Mouse (Mus musculus): ENCODE results near the gene Ifngr1. TPM values are rescaled to one million over a fixed set of nuclear protein-coding genes. Genes with fewer than 3 reads are reported as not detected.
A peak's percentile ranks its signal among the peaks of the same experiment; 100 is the strongest.

Ifngr1 gene
- polyA plus RNA-seq (2015; fragmentation: Nextera tagmentation; extraction: Ambion mirVana), result 540 and 641 TPM in 2 replicates

DNA sequence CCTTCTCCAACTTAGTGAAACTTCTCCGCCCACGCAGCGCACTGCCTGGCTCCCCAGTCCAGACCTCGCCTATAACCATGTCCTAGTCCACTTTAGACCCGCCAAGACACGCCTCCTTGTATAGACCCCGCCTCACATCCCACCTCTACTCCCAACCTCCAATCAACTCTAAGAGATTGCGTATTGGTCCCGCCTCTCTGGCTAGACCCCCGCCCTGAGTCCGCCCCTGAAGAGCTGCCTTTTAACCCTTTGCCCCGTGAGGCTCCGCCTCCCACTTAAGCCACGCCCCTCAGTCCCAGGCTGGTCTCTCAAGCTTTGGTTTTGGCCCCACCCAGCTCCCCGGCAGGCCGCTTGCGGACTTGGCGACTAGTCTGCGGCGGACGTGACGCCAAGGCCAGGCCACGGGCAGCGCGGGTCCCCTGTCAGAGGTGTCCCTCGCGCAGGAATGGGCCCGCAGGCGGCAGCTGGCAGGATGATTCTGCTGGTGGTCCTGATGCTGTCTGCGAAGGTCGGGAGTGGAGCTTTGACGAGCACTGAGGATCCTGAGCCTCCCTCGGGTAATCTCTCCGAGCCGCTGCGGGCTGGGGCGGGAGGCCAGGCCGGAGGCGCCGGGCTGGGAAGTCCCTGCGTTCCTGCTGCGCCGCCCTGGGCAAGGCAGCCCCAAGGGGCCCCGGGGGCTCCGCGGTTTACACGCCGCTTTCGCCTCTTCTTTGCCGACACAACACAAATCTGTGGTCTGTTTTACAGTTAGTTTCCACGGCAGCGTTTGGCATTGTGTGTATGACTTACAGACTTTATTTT, at the start of gene Ifngr1:
Ifngr1 (plus strand) TSS at position 309 of the 801 bp plus-strand sequence.
- peak; percentile 99 for DNase-seq (ENCODE audit: low spot score)

DNA sequence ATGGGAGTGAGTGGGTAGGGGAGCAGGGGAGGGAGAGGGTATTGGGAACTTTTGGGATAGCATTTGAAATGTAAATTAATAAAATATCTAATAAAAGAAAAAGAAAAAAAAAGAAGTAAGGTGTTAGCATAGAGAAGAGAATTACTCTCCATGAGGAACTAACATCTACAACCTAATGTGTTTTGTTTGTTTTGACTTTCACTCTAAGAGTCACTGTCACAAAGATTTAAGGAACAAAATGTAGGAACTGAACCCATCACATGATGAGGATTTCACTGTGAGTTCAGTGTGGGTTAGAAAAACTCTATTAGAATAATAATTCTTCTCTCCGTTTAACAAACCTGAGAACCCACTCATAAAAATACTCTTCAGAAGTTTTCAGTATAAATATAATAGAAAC, 44.9 kb upstream of the Ifngr1 start:
- DNase-seq (ENCODE audit: low spot score), result no peak

DNA sequence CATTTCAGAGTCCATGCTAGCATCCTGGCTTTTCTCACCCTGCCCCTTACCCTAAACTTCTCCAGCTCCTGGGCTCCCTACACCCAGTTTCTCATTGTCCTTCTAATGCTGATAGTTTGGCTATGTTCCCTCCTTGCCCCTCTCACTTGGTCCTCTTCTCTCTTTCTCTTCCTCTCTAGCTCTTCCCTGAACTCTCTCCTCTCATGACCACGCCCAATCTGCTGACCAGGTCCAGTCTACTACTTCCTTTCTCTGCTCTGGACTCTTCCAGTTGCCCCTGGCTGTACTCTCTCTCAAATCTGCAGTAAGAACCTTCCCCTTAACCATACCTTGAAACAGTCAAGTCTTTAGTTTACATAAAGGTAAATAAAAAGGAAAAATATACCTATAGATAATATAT, 43.7 kb upstream of the Ifngr1 start:
- DNase-seq (ENCODE audit: low spot score), result no peak

DNA sequence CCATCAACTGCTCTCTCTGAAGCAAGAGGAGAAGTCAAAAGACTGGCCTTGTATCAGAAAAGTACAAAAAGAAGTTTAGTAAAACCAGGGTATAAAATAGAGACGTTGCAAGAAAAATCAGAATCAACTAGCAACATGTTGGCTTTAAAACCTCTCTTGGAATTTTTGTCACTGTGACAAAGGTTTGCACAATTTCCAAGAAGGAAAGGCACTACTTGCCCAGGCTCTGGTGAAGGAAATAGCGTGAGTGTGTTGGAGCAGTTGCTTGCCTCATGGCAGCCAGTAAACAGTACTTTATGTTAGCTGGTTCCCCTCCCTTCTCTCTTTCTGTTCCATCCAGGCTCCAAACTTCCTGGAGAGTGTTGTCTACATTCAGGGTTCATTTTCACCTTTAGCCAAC, 43.3 kb upstream of the Ifngr1 start:
- DNase-seq (ENCODE audit: low spot score), result no peak

DNA sequence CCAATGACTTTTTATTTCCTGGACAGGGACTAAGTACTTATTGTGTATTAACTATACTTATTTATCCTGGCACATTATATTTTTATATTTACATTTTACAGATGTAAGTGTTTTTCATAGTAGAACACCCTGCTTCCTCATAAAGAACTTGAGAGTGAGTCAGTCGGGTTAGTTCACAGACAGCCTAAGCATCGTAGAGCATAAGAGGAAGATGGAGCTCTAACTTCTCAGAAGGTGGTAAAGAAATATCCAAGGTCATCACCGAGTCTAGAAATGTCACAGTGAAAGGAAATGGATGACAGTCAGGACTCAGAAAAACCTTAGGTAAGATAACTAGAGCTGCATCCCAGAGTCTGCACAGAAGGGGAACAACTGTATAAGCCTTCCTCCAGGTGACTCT, 40.2 kb upstream of the Ifngr1 start:
- no peak for DNase-seq (ENCODE audit: low spot score)

DNA sequence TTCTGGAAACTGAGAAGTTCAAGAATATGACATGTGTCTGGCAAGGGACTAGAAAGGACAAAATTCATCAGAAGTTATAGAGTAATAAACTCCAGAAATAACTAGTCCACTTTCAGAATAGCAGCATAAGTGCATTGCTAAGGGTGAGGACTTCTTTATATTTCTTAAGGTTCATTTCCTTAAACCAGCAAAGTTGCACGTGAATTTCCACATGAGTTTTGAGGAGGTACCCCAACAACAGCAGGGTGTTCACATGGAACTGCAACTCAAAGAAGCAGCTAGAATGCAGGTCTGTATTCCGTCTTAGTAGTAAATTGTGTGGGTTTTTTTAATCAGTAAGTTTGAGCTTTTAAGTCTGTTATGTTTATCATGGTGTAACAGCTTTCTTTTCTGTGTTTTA, 37.9 kb upstream of the Ifngr1 start:
- no peak for DNase-seq (ENCODE audit: low spot score)

DNA sequence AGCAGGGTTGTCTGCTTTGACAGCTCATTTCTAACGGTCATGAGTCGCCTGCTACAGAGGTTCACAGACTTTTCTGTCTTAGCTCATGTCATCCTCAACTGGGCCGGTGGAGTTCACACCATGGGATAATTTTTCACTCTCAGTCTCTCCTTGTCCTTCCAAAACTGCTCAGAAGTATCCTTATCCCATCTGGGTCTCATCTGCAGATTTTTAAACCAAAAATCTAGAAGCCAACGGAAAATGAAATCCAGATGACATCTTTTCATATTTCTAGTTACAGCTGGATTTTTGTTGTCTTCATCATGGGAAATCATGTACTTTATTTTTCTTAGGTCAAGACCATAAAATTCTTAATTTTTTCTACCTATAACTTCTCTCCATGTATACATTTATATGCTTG, 34.1 kb upstream of the Ifngr1 start:
- no peak for DNase-seq (ENCODE audit: low spot score)

DNA sequence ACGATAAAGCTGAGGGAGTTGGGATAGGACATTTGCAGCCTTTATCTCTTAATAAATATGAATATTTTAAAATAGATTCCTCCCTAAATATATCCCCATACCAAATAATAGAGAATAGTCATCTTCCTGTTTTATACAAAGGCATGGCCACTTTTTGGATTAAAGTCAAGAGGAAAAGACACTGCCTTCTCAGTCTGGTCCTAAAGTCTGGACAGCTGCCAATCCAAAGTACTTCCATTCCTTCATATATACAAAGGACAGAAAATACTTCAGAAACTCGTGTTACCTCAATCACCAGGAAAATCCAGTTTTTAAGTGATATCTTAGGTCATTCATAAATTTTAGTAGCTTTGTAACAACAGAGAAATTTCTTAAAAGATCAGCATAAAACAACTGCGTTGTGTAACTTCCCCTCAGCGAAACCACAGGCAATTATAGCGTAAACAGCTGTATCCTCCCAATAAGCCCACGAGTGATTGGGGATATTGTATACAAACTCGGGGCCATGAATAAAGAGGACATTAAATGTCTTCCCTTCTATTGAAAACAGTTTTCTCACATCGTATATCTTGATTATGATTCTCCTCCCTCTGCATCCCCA, 32.1 kb upstream of the Ifngr1 start:
- DNase-seq (ENCODE audit: low spot score), result no peak

DNA sequence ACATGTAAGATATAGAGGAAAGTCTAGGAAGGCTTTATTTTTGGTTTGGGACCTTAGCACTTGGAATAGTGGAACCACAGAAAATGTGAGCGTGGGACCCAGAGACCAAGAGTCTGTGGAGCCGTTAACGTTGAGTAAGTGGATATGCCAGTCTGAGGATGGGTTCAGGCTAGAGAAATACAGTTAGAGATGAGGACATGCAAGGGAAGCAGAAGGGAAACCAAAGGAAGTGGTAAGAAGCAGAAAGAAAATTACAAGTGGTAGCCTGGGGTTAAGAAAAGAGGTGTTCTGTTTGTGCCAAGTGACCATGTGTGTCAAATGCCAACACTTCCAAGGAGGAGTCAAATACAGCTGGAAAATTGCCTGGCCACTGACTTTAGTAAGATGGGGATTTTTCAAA, 29.2 kb upstream of the Ifngr1 start:
- peak; percentile 47 for DNase-seq (ENCODE audit: low spot score)

DNA sequence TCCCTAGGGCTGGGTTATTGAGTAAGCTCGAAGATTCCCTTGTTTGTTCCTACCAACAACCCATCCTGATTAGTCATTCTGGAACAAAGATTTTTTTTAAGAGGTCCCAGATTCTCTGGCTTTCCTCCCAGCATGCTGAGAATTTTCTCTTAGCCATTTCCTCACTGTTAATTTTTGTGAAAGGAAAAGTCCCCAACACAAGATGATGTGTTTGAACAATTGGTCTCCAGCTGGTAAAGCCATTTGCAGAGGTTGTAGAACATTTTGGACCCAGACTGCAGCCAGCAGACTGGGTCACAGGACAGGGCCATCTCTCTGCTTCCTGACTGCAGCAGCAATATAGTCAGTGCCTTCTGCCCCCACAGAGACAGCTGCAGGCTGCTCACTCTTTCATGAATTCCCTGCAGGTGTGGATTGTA, 28.3 kb upstream of the Ifngr1 start:
- peak; percentile 58 for DNase-seq (ENCODE audit: low spot score)

DNA sequence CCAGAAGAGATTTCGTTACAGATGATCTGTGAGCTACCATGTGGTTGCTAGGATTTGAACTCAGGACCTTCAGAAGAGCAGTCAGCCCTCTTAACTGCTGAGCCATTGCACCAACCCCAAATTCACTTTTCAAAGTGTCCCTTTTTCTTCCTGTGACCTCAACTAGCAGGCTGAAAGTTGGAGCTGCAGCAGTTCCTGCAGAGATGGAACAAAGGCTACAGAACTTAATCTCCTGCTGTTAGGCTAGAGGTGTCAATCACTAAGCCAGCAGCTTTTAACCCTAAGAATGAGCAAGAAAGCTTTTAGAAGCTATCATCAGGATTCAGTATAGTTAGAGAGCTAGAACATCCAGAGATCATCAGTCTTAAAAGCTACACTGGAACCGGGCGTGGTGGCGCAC, 24.3 kb upstream of the Ifngr1 start:
- DNase-seq (ENCODE audit: low spot score), result no peak

DNA sequence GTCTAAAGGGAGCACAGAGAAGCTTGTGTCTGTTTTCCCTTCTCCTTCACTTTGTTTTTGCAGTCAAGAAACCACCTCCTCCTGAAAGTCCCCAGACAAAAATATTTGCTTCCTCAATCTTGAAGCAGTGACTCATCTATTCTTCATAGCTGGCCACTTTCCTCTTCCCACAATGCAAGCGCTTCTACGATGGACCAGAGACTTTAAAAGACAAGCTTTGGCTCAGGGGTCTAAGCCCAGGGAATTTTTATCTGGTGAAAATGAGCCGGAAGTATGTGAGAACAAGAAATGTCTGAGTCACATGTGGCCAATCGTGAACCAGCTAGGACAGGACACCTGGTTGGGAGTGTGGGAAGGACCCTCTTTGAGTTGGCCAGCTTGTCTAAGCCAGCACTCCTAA, 21.5 kb upstream of the Ifngr1 start:
- DNase-seq (ENCODE audit: low spot score), result no peak

DNA sequence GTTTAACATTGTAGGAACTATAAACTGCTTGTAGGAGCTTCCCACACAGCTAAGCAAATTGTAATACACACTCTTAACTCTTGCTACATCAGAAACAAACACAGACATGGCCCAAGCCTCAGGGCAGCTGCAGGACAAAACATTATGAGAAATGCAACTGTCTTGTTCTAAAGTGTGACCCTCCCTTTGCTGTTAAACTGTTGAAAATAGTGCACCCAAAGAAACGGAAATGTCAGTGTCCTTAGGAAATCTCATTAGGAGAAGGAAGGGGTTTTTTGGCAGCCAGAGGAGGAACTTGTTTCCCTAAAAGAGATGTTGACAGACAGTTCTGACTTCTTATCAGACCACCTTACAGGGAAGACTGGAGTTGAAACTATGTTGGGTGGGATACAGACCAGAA, 21.0 kb upstream of the Ifngr1 start:
- DNase-seq (ENCODE audit: low spot score), result no peak

DNA sequence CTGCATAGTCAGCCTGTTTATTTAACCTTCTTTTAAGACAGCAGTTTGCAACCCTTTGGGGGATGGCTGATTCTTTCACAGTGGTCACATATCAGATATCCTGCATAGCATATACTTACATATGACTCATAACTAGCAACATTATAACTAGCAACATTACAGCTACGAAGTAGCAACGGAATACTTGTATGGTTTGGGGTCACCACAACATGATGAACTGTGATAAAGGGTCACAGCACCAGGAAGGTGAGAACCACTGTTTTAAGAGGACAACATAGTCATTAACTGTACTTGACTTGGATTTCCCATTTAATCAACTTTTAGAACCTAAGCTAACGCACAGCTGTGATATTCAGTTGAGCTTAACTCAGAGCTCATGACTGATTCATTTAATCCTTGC, 14.2 kb upstream of the Ifngr1 start:
- no peak for DNase-seq (ENCODE audit: low spot score)

DNA sequence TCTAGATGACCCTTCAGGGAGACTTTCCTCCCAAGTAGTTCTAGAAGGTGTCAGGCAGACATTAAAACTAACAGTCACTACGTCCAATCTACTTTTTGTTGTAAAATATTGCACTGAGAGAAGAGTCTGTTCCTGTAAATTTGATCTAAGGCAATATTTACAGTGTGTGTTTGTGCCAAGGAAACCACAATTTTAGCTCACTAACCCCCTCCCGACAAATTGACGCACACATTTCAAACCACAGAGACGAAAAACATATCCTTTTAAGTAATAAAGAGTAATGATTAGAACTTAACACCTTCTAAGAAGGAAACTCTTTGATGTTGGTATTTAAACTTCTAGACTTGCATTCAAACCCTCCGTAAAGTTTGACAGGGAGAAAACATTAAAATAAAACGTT, 13.7 kb upstream of the Ifngr1 start:
- DNase-seq (ENCODE audit: low spot score), result peak; percentile 52

DNA sequence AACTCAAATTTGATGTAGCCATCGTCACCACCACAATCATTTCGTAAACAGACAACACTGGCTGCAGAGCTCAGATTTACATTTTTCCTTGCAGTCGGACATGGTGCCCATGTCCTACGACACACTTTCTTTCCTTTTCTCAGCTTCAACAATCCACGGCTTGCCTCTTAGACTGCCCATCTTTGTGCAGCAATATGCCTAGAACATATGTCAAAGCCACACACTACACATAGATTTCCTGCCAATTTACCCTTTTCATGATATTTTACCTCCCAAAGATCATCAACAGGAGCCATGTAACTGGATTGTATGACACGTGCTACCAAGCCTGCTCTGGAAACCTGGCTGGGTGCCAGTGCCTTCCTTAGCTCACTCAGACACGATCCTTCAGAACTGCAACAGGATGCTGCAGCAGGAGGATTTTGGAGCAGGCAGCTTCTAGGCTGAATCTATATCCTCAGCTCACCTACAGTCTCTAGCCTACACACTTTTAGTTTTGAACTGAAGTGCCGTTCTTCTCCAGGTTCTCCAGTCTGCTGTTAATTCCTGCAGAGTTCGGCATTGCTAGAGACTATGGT, 13.3 kb upstream of the Ifngr1 start:
- DNase-seq (ENCODE audit: low spot score), result no peak

DNA sequence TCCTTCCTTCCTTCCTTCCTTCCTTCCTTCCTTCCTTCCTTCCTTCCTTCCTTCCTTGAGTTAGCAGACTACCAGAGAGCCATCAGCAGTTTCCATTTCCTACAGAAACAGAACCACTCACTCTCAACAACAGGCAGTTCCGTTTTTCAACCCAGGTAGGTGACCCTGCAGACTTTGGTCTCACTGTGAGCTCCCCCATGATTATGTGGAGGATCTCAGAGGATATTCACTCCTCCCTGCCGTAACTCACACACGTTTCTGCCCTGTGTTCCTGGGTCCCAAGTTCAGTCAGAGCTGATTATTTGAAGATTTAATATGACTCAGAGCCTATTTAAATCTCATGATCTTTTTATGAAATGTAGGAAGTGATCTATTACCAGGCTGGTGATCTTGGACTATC, 11.1 kb upstream of the Ifngr1 start:
- no peak for DNase-seq (ENCODE audit: low spot score)

DNA sequence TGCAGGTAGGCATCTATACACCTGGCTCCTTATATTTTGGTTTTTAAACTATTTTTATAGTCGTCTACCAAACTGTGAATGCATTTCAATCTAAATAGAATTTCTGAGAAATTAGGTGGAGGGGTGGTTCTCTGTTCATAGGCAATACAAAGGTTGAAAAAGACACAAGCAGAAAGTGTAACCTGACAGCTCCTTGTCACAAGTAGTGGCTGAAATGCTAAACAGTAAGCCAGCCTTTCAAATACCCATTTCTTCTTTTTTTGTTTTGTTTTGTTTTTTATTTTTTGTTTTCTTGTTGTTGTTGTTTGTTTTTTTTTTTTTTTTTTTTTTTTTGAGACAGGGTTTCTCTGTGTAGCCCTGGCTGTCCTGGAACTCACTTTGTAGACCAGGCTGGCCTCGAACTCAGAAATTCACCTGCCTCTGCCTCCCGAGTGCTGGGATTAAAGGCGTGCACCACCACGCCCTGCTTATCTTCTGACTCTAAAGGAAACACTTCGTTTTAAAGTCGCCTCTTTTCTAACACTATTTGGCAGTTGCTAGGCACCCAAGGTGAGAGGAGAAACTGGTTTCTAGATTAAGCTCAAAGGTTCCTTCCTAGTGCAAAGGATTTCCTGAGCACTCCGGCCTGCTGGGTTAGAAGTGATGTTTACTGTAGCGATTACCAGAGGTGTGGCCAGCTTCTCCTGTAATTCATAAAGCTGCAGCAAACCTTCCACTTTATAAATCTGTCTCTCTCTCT, 9.7 kb upstream of the Ifngr1 start:
- DNase-seq (ENCODE audit: low spot score), result peak; percentile 70

DNA sequence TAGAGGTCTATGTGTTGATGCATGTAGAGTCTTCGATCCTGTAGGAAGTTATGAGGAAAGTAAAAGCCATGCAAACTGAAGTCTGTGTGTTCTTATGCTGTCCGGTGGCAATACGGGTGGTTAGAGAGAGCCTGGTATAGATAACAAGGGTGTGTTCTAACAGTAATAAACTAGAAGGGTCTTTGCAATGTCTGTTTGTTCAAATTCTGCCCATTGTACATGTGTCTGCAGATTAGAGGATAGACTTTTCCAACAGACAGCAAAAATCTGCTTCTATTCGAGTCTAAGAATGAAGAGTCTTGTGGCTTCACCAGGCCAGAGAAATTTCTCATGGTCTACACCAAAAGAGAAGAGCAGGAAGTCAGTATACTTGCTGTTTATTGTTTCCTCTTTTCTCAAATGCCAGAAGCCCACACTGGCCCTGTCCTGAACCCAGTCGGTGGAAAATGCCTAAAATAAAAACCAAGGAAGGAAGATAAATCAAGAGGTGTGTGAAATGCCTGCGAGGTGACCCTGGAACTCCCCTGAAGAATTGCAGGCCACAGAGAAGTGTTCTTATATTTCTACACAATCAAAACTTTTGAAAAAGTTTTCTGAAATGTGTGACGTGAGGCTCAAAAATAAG, 8.8 kb upstream of the Ifngr1 start:
- peak; percentile 5 for DNase-seq (ENCODE audit: low spot score)

DNA sequence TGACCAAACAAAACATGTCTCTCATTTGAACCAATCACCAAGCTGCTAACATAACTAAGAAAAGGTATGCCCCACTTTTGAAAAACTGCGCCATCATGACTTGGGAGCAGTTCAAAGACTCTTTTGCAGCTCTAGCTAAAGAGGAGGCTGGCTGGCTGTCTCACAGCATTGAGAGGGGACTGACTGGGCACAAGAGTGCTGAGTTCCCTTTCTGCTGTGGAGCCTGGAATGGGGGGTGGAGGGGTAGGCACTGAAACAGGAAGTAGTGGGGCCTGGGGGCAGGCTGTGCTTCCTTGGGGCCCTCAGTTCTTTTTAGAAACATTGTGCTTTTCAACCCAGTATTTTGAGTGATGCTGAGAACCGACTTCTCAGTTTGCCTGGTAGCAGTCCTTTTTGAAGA, 7.7 kb upstream of the Ifngr1 start:
- DNase-seq (ENCODE audit: low spot score), result peak; percentile 97

DNA sequence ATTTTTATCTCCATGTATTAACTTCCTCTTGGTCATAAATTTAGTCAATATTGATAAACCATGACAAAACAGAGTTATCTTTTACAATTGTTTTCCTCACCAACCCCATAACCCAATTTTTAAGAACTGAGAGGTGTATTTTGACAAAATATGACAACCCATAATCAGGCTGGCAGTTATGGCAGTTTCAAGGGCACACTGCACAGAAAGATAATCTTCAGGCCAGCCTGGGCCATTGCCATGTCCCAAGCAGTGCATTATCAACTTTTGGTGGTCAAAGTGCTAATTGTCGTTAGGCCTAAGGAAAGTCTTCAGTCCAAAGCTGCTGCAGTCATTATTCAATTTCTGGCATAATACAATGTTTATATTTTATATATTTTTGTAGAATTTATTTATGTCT, 6.9 kb upstream of the Ifngr1 start:
- DNase-seq (ENCODE audit: low spot score), result no peak

DNA sequence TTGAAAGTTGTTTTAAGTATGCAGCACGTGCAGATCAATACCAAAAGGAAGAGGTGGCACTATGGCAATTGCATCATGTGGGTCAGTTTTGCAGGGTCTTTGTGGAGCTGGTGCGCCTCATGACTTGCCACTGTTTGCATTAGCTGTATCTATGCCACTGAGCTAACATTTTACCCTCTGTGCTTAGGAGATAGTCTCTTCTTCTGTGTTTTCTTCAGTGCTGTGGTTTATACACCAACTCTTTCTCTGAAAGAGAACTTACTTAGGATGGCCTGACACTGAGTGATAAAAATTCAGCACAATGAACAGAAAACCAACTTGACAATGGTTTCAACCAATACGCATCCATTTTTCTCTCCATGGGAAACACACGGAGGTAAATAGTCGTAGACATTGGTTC, 5.9 kb upstream of the Ifngr1 start:
- no peak for DNase-seq (ENCODE audit: low spot score)
